Mouse (Mus musculus): ENCODE data around the gene Rbpms2. TPM values are rescaled to one million over a fixed set of nuclear protein-coding genes. Genes with fewer than 3 reads are reported as not detected.
"Not testable (repeated sequence)": the region's sequence is repeated elsewhere in the genome, so short reads cannot be mapped to it uniquely, and the experiment has no call there.

Gene Rbpms2
- polyA plus RNA-seq, 1 experiment from 2014 or later, result 10.3 TPM

DNA sequence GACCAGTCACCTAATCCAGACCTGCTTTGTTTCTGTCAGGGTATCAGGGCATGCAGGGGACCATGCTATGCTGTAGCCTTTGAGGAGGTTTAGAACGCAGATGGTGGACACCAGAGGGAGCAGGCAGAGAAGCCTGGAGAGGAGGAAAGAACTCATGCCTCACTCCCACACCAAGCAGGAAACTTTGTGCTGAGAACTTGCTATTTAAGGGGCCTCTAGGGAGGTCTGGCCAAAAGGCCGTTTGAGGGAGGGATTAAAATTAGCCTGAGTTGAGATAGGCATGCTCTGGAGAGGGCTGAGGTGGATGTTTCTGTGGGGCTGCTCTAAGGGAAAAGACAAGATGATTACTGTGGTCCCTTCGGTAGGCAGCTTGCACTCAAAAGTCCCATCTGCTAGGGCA, 16.5 kb downstream of the Rbpms2 start:
- Histone ChIP-seq H3K4me3 (no peak overlapping the region), H3K9ac (no peak overlapping the region), H3K27me3 (replicated peaks) (no peaks in the 10 kb centered on the region), H3K4me2 (replicated peaks) (no peak overlapping the region), H3K36me3 (no peaks in the 10 kb centered on the region), H3K27ac (no peak overlapping the region), H3K9me3 (no peaks in the 10 kb centered on the region), H3K4me1 (peaks cover 7% of the 10 kb centered on the region; the same call in 1 of the 2 replicates)
- ATAC-seq (ENCODE audit: low FRiP score, low read depth), result no peak
- WGBS, result 73% methylated on average over 3 of the region's 3 CpGs

DNA sequence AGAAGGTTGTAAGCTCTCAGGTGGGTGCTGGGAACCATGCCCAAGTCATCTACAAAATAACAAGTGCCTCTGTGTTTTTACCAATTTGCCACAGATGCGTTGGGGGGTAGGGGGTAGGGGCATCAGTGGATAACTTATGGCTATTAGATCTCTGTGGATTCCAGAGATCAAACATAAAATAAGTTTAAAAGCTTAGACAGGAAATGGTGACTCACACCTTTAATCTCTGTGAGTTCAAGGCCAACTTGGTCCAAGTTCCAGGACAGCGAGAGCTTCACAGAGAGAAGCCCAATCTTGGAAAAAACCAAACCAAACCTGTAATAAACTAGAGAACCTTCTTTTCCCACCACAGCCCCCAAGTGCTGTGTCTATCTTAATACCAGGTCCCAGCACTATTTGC, 17.3 kb downstream of the Rbpms2 start:
- Histone ChIP-seq H3K36me3 (no peaks in the 10 kb centered on the region), H3K27me3 (replicated peaks) (no peaks in the 10 kb centered on the region), H3K9ac (no peak overlapping the region), H3K4me3 (no peak overlapping the region), H3K9me3 (no peaks in the 10 kb centered on the region), H3K27ac (no peak overlapping the region), H3K4me2 (replicated peaks) (no peak overlapping the region), H3K4me1 (peaks cover 3% of the 10 kb centered on the region; the same call in 1 of the 2 replicates)
- ATAC-seq (ENCODE audit: low FRiP score, low read depth), result no peak
- WGBS, result 89% methylated on average over 2 of the region's 2 CpGs

DNA sequence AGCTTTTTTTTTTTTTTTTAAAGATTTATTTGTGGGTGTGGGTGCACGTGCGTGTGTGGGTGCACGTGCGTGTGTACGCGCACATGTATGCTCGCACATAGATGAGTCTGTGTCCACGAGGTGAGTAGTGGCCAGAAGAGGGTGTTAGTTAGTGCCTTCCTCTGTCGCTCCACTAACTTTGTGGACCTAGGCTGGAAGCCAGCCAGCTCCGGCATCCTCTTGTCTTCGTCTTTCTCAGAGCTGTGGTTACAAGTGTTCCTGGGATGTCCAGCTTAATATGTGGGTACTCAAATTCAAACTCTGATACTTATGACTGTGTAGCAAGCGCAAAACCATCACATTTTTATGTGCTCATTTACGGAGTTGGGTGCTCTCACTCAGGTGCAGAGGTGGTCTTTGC, 19.3 kb downstream of the Rbpms2 start:
- no peak overlapping the region for H3K27ac ChIP-seq
- H3K4me2 ChIP-seq (replicated peaks), result no peak overlapping the region
- H3K27me3 ChIP-seq (replicated peaks), result no peaks in the 10 kb centered on the region
- no peaks in the 10 kb centered on the region for H3K9me3 ChIP-seq
- WGBS, result 95% methylated on average over 13 of the region's 13 CpGs
- H3K4me3 ChIP-seq, result no peak overlapping the region
- no peaks in the 10 kb centered on the region for H3K36me3 ChIP-seq
- H3K9ac ChIP-seq, result no peak overlapping the region
- no peaks in the 10 kb centered on the region for H3K4me1 ChIP-seq
- ATAC-seq (ENCODE audit: low FRiP score, low read depth), result no peak

DNA sequence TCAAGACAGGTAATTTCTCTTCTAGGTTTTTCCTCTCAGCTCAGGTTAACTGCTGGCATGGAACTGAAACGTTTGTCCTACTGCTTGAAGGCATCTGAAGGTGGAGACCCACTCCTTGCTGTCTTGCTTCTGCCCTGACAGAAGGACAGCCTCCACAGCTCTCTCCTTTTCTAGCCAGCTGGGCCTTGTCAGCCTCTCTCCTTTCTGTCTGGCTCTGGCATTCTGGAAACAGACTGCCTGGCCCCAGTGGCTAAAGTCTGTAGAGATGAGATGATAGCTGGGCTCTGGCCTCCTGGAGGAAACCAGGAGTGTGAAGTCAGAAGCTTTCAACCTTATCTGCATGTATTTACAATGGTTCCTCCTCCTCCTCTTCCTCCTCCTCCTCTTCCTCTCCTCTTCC, 20.5 kb downstream of the Rbpms2 start:
- WGBS, result 64% methylated on average over 1 of the region's 1 CpGs
- H3K4me3 ChIP-seq, result no peak overlapping the region
- no peaks in the 10 kb centered on the region for H3K36me3 ChIP-seq
- H3K9ac ChIP-seq, result no peak overlapping the region
- H3K9me3 ChIP-seq, result no peaks in the 10 kb centered on the region
- H3K4me2 ChIP-seq (replicated peaks), result no peak overlapping the region
- H3K27ac ChIP-seq, result no peak overlapping the region
- H3K27me3 ChIP-seq (replicated peaks), result no peaks in the 10 kb centered on the region
- H3K4me1 ChIP-seq, result no peaks in the 10 kb centered on the region
- no peak for ATAC-seq (ENCODE audit: low FRiP score, low read depth)

DNA sequence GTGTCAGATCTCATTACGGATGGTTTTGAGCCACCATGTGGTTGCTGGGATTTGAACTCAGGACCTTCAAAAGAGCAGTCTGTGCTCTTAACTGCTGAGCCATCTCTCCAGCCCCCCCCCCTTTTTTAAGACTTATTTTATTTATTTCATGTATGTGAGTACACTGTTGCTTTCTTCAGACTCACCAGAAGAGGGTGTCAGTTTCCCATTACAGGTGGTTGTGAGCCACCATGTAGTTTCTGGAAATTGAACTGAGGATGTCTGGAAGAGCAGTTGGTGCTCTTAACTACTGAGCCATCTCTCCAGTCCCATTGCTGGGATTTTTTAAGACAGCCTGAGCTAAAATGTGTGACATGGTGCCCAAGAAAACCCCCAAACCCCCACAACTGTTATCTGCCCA, 22.5 kb downstream of the Rbpms2 start:
- H3K4me2 ChIP-seq (replicated peaks); H3K9ac ChIP-seq; H3K9me3 ChIP-seq; H3K27me3 ChIP-seq (replicated peaks); ATAC-seq (ENCODE audit: low FRiP score, low read depth); H3K4me3 ChIP-seq; H3K36me3 ChIP-seq; H3K27ac ChIP-seq; H3K4me1 ChIP-seq: not testable (repeated sequence)
- 88% methylated on average over 1 of the region's 1 CpGs for WGBS

DNA sequence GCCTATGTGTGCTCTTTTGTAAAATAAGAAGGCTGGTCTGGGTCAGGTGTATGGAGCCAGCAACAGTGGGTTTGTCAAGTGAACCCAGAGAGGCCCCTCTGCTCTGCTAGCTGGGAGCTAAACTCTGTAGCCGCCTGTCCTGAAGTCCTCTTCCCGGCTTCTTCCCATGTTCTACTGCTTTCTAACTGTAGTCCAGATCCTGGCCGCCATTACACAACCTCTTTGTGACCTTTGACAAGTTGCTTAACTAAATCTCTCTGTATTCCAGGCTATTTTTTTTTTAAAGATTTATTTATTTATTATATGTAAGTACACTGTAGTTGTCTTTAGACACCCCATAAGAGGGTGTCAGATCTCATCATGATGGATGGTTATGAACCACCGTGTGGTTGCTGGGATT, 24.3 kb downstream of the Rbpms2 start:
- Histone ChIP-seq H3K4me2 (replicated peaks) (no peak overlapping the region), H3K27ac (no peak overlapping the region)
- ATAC-seq (ENCODE audit: low FRiP score, low read depth), result no peak

DNA sequence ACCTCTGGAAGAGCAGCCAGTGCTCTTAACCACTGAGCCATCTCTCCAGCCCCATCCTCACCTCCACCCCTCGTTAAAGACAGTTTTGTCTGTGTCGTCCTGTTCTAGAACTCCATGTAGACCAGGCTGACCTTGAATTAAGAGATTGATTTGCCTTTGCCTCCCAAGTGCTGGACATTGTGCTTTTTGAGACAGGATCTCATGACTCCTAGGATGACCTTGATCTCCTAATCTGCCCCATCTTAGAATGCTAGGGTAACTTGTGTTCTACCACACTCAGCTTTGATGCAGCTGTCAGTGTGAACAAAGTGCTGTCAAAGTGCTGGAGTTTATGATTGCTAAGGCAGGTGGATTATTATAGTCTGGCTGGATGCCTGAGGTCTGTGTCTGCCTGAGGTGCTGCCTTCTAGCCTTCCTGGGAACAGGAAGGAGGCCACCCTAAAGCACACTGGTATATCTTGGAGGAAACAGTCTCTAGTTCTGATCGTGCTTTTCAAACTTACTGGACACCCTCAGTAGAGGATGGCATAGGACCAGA, 25.3 kb downstream of the Rbpms2 start:
- Histone ChIP-seq H3K4me1 (no peaks in the 10 kb centered on the region), H3K4me2 (replicated peaks) (no peak overlapping the region), H3K4me3 (no peak overlapping the region), H3K27me3 (replicated peaks) (no peaks in the 10 kb centered on the region), H3K27ac (no peak overlapping the region), H3K36me3 (no peaks in the 10 kb centered on the region), H3K9ac (no peak overlapping the region), H3K9me3 (no peaks in the 10 kb centered on the region)
- 85% methylated on average over 3 of the region's 3 CpGs for WGBS
- ATAC-seq (ENCODE audit: low FRiP score, low read depth), result no peak

More for the DNA sequence above, 24.3 kb downstream of the Rbpms2 start:
- no peak overlapping the region for H3K9ac ChIP-seq
- H3K4me3 ChIP-seq, result no peak overlapping the region
- no peaks in the 10 kb centered on the region for H3K27me3 ChIP-seq (replicated peaks)
- H3K36me3 ChIP-seq, result no peaks in the 10 kb centered on the region
- 97% methylated on average over 4 of the region's 4 CpGs for WGBS
- H3K9me3 ChIP-seq, result no peaks in the 10 kb centered on the region
- no peaks in the 10 kb centered on the region for H3K4me1 ChIP-seq

DNA sequence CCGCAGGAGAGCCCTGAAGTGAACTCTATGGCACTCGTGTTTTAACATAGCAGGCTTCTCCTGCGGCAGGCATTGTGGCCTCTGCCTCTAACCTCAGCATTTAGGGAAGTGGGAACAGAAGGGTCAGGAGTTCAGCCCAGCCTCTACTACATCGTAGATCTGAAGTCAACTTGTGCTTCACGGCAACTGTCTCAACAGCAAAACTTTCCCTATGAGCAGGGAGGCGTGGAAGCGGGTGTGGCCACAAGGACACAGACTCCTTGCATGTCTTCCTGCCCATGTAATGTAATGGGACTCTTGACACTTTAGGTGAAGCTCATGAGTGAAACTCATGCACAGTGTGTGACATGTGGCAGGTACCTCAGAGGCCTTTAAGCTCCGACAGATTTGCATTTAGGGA, 26.1 kb downstream of the Rbpms2 start:
- WGBS, result 90% methylated on average over 8 of the region's 8 CpGs
- Histone ChIP-seq H3K27ac (no peak overlapping the region), H3K9me3 (no peaks in the 10 kb centered on the region), H3K4me3 (no peak overlapping the region), H3K36me3 (no peaks in the 10 kb centered on the region), H3K4me2 (replicated peaks) (no peak overlapping the region), H3K27me3 (replicated peaks) (no peaks in the 10 kb centered on the region), H3K4me1 (no peaks in the 10 kb centered on the region), H3K9ac (no peak overlapping the region)
- no peak for ATAC-seq (ENCODE audit: low FRiP score, low read depth)

DNA sequence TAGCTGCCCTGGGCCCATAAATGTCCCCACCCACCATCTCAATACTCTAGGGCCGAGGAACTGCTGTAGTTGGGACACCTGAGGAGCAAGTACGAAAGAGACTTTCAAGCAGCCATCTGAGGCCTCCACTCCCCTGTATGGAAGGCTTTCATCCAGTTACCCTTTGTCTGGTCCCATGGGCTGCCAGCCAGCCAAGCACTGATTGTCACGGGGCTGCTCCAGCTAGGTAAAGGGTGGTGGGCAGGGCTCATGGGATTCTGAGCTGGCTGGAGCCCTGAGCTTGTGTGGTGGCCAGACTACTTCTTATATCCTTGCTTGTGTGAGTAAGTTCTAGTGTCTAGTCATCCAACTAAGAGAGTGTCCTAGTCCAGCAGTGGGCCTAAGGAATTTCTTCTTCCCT, 27.8 kb downstream of the Rbpms2 start:
- Histone ChIP-seq H3K27ac (no peak overlapping the region), H3K36me3 (no peaks in the 10 kb centered on the region), H3K27me3 (replicated peaks) (no peaks in the 10 kb centered on the region), H3K4me1 (no peaks in the 10 kb centered on the region), H3K4me2 (replicated peaks) (no peak overlapping the region), H3K9me3 (no peaks in the 10 kb centered on the region), H3K9ac (no peak overlapping the region), H3K4me3 (no peak overlapping the region)
- no peak for ATAC-seq (ENCODE audit: low FRiP score, low read depth)
- WGBS, result 68% methylated on average over 3 of the region's 3 CpGs

DNA sequence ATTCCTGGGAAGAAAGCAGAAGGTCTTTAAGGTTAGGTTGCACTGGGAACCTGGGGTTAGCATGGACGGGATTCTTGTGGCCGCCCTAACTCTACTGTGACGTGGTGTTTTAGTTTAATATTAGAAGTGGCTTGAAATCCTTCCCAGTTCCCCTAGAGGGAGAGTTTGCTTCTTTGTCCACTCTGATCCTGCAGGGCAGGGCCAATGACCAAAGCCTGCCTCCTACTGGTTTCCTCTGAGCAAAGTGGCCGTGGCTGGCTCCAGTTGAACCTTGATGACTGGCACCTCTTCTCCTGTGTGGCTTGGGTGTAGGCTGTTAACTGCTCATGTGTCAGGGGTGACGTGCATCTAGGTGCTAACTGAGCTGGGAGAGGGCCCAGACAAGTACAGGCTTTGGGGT, 31.6 kb downstream of the Rbpms2 start:
- H3K9ac ChIP-seq, result no peak overlapping the region
- no peak overlapping the region for H3K4me3 ChIP-seq
- H3K4me2 ChIP-seq (replicated peaks), result no peak overlapping the region
- H3K27ac ChIP-seq, result no peak overlapping the region
- H3K4me1 ChIP-seq, result no peaks in the 10 kb centered on the region
- no peak for ATAC-seq (ENCODE audit: low FRiP score, low read depth)
- WGBS, result 69% methylated on average over 5 of the region's 5 CpGs
- H3K36me3 ChIP-seq, result no peaks in the 10 kb centered on the region
- H3K9me3 ChIP-seq, result no peaks in the 10 kb centered on the region
- no peaks in the 10 kb centered on the region for H3K27me3 ChIP-seq (replicated peaks)

DNA sequence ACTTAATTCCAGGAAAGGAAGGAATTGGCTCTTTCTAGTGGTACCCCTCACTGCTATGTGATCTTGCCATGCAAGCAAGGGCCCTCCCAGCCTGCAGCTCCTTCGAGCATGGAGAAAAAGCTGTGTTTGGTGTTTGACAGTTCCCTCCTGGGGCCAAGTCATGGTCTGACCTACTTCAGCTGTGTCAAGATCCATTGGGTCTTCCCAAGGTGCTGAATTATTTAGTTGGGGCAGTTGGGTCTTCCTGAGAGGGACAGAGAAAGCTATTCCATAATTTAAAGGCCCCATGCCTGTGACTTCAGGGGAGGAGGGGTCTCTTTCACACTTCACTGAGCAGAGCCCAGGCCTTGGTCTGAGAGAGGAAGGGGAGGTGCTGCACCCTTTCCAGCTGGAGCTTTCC, 32.0 kb downstream of the Rbpms2 start:
- no peak overlapping the region for H3K4me2 ChIP-seq (replicated peaks)
- no peak overlapping the region for H3K4me3 ChIP-seq
- ATAC-seq (ENCODE audit: low FRiP score, low read depth), result no peak
- H3K27me3 ChIP-seq (replicated peaks), result no peaks in the 10 kb centered on the region
- H3K36me3 ChIP-seq, result no peaks in the 10 kb centered on the region
- WGBS, result 78% methylated on average over 1 of the region's 1 CpGs
- no peaks in the 10 kb centered on the region for H3K9me3 ChIP-seq
- H3K4me1 ChIP-seq, result no peaks in the 10 kb centered on the region
- no peak overlapping the region for H3K9ac ChIP-seq
- H3K27ac ChIP-seq, result no peak overlapping the region

DNA sequence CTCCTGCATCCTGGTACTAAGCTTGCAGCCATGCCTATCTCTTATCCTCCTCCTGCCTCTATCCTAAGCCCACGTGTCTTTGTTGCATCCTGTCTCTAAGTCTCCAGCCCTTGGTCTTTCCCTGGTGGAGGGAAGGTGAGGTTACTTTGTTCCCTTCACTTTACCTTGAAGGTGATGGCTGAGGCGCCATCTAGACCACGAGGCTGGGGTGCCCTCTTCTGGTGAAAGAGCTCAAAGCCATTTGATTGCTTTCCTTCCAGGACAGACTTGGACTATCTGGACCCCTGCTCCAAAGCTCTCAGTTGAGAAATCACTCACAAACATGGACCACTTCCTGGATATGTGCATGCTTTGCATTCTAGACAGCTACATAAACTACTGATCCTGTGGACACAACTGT, 34.7 kb downstream of the Rbpms2 start:
- Histone ChIP-seq H3K4me1 (no peaks in the 10 kb centered on the region), H3K27ac (no peak overlapping the region), H3K9ac (no peak overlapping the region), H3K27me3 (replicated peaks) (no peaks in the 10 kb centered on the region), H3K4me2 (replicated peaks) (no peak overlapping the region), H3K4me3 (no peak overlapping the region), H3K9me3 (no peaks in the 10 kb centered on the region), H3K36me3 (no peaks in the 10 kb centered on the region)
- under 1% methylated on average over 3 of the region's 3 CpGs for WGBS
- ATAC-seq (ENCODE audit: low FRiP score, low read depth), result no peak

DNA sequence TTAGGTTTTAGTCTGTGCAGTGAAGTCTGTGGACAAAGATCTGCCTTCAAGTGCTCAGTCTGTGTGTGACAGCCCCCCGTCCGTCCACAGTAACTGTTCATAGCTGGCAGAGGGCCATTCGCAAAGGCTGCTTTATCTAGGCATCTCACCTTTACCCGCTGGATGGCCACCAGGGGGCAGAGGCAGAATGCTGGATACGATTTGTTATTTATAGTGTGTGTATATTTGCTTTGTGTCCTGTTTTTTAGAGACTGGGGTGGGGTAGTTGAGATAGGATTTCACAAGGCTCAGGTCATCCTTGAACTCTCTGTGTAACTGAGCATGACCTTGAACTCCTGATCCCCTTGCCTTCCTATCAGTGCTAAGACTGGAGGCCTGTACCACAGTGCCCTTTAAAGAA, 36.6 kb downstream of the Rbpms2 start:
- no peaks in the 10 kb centered on the region for H3K9me3 ChIP-seq
- ATAC-seq (ENCODE audit: low FRiP score, low read depth), result no peak
- H3K9ac ChIP-seq, result no peak overlapping the region
- no peaks in the 10 kb centered on the region for H3K27me3 ChIP-seq (replicated peaks)
- no peak overlapping the region for H3K4me3 ChIP-seq
- WGBS, result 30% methylated on average over 5 of the region's 5 CpGs
- no peaks in the 10 kb centered on the region for H3K4me1 ChIP-seq
- H3K4me2 ChIP-seq (replicated peaks), result no peak overlapping the region
- H3K27ac ChIP-seq, result no peak overlapping the region
- no peaks in the 10 kb centered on the region for H3K36me3 ChIP-seq
